In genomic region chr17:47008506-47008905, GRCm38 (mm10) we compare ENCODE assay signal across 8 mouse cellular contexts. TPM values are rescaled to one million over a fixed set of nuclear protein-coding genes. Genes with fewer than 3 reads are reported as not detected.
DNase-seq lines count a peak whose midpoint lies in the region; ATAC-seq and TF ChIP-seq lines count a peak whose summit lies in the region.

No protein-coding gene starts in this region.

- no peaks in the 10 kb centered on the region for H3K27me3 ChIP-seq in heart, adult 2 months (ENCODE audit: control insufficient read depth, insufficient read depth, low read length)
- H3K27me3 ChIP-seq in G1E (ENCODE audit: insufficient read depth, low read length): peaks cover under 1% of the 10 kb centered on the region
- H3K27me3 ChIP-seq in hindbrain, embryonic 11.5 days (ENCODE audit: control insufficient read depth, insufficient read depth, low read length): no peaks in the 10 kb centered on the region

- no peak for ATAC-seq in G1E (ENCODE audit: extremely low read depth, insufficient number of reproducible peaks, low FRiP score, poor library complexity, severe bottlenecking)
- ATAC-seq in hindbrain, embryonic 11.5 days (ENCODE audit: low FRiP score): no peak

- H3K4me1 ChIP-seq in heart, adult 2 months (ENCODE audit: control insufficient read depth, insufficient read depth, low read length): peaks cover 13% of the 10 kb centered on the region
- peaks cover 47% of the 10 kb centered on the region for H3K4me1 ChIP-seq in G1E (ENCODE audit: insufficient read depth, low read depth, low read length)
- H3K4me1 ChIP-seq in hindbrain, embryonic 11.5 days (replicated peaks; ENCODE audit: control insufficient read depth, insufficient read depth, low read length): no peaks in the 10 kb centered on the region

- H3K36me3 ChIP-seq in heart, adult 2 months (ENCODE audit: control insufficient read depth, insufficient read depth, low read length): peaks cover 22% of the 10 kb centered on the region
- H3K36me3 ChIP-seq in G1E (replicated peaks): peaks cover 35% of the 10 kb centered on the region
- H3K36me3 ChIP-seq in hindbrain, embryonic 11.5 days (ENCODE audit: control insufficient read depth, insufficient read depth, low read length): no peaks in the 10 kb centered on the region
- no peaks in the 10 kb centered on the region for H3K36me3 ChIP-seq in macrophage (ENCODE audit: inconsistent target)

- H3K27ac ChIP-seq in heart, adult 2 months: peak overlapping the region; percentile 98
- no peak overlapping the region for H3K27ac ChIP-seq in hindbrain, embryonic 11.5 days (ENCODE audit: low read depth, low read length)
- H3K27ac ChIP-seq in macrophage: peak overlapping the region; percentile 71; the same call in 1 of the 2 replicates

- H3K79me2 ChIP-seq in heart, adult 2 months (replicated peaks; ENCODE audit: control insufficient read depth, insufficient read depth, low read length): 0 out of 2 replicates have a peak, but pooled peaks cover 2% of the 10 kb centered on the region
- H3K79me2 ChIP-seq in macrophage (ENCODE audit: inconsistent target): peaks cover 65% of the 10 kb centered on the region

- peak overlapping the region; percentile 47; the same call in 1 of the 2 replicates for H3K9ac ChIP-seq in heart, adult 2 months (ENCODE audit: low read depth, low read length)
- no peak overlapping the region for H3K9ac ChIP-seq in hindbrain, embryonic 11.5 days (ENCODE audit: low read depth, low read length)

- peak overlapping the region; percentile 11; the same call in 1 of the 2 replicates for H3K4me2 ChIP-seq in hindbrain, embryonic 11.5 days (replicated peaks; ENCODE audit: low read depth, low read length)

- peak overlapping the region; percentile 80 for H3K4me3 ChIP-seq in heart, adult 2 months
- H3K4me3 ChIP-seq in G1E (ENCODE audit: low read depth, low read length) (peak overlapping the region; percentile 95), macrophage (ENCODE audit: inconsistent target) (peak overlapping the region; percentile 82)
- peak overlapping the region; percentile 84; the same call in 1 of the 2 replicates for H3K4me3 ChIP-seq in hindbrain, embryonic 11.5 days (ENCODE audit: low read depth, low read length)

- no peak for DNase-seq in heart, adult 2 months
- no peak for DNase-seq in heart, postnatal 25 days (ENCODE audit: low spot score)
- DNase-seq in G1E (ENCODE audit: low spot score): no peak
- DNase-seq in hindbrain, embryonic 11.5 days (ENCODE audit: low spot score): no peak
- DNase-seq in urinary bladder, postnatal 4 days (ENCODE audit: low spot score in 2 of 2): no peak
- no peak for DNase-seq in urinary bladder, postnatal 36 days (ENCODE audit: low spot score in 2 of 2)
- no peak for DNase-seq in c-Kit-positive CD71-positive TER-119-positive erythroid progenitor cells, embryonic 14.5 days (ENCODE audit: low spot score)

- no peaks in the 10 kb centered on the region for H3K9me3 ChIP-seq in G1E (replicated peaks)
- H3K9me3 ChIP-seq in hindbrain, embryonic 11.5 days (ENCODE audit: control insufficient read depth, low read length): no peaks in the 10 kb centered on the region

- intact Hi-C loops in heart, adult 2 months (cut with DNase I): no loop called here
- intact Hi-C loops in heart, postnatal 25 days (cut with DNase I): no loop called here

- no peak for TF ChIP-seq EP300 in heart, adult 2 months (IDR thresholded peaks at IDR 0.05; ENCODE audit: insufficient read depth, low read depth, low read length)

- no peak for TF ChIP-seq CTCF in heart, adult 2 months (IDR thresholded peaks at IDR 0.05)
- no peak for TF ChIP-seq CTCF in G1E (IDR thresholded peaks at IDR 0.05; ENCODE audit: low read depth, low read length)

- WGBS in heart, adult 2 months: 9% methylated on average over 8 of the region's 8 CpGs
- WGBS in hindbrain, embryonic 11.5 days: 66% methylated on average over 8 of the region's 8 CpGs
- 54% methylated on average over 8 of the region's 8 CpGs for WGBS in macrophage (ENCODE audit: missing documents)

- TF ChIP-seq POLR2A in heart, adult 2 months (IDR thresholded peaks at IDR 0.05; ENCODE audit: insufficient read depth, low read depth, low read length): no peak

RNA-seq across cellular contexts. Expression of gene Ubr2, which starts 1.9 kb away (rescaled TPM):
- 10 to 100 TPM; 63.9 to 86.1 TPM for total RNA-seq in heart, adult 2 months (2021)
- polyA plus RNA-seq in heart, adult 2 months (2012; rRNA removed): 29.8 and 46.1 TPM in 2 replicates
- 10 to 100 TPM; 65.7 to 73.5 TPM for total RNA-seq in heart, postnatal 25 days (2021)
- total RNA-seq in G1E (2014; fragmentation: Nextera tagmentation): 116 and 131 TPM in 2 replicates
- 43.0 and 51.4 TPM in 2 replicates for total RNA-seq in G1E (2017)
- polyA plus RNA-seq in G1E (2012): 12.3 and 14.6 TPM in 2 replicates
- polyA plus RNA-seq in hindbrain, embryonic 11.5 days (2014; fragmentation: Nextera tagmentation; extraction: Ambion mirVana): 17.7 and 23.8 TPM in 2 replicates
- total RNA-seq in macrophage (2018; cell fraction: chromatin; rRNA removed): 100 to 1,000 TPM in 24 of 26 experiments, 10 to 100 TPM in 2; 81.9 to 271 (median 191) TPM
- 10 to 100 TPM; 20.9 to 46.2 (median 34.0) TPM for total RNA-seq in macrophage (2018; cell fraction: cytosol; rRNA removed)
- 100 to 1,000 TPM in 4 of 26 experiments, 10 to 100 TPM in 22; 39.5 to 136 (median 76.7) TPM for total RNA-seq in macrophage (2018; cell fraction: nucleus; rRNA removed)
- polyA plus RNA-seq in macrophage (2018): 28.0 to 30.4 TPM (median 28.5 TPM) in 3 replicates
